Comparison of ENCODE assay signal across 19 mouse cellular contexts in genomic region chr6:86505671-86506070, GRCm38 (mm10). TPM values are rescaled to one million over a fixed set of nuclear protein-coding genes. Genes with fewer than 3 reads are reported as not detected.
A peak's percentile ranks its signal among the peaks of the same experiment; 100 is the strongest.
DNase-seq lines count a peak whose midpoint lies in the region; ATAC-seq and TF ChIP-seq lines count a peak whose summit lies in the region.
"Had no signal": no experiment of that assay in that cellular context is flagged by ENCODE, and none has a peak within 500 bp of the region (broad histone marks: within the 10 kb centered on the region; RNA-seq: fewer than 3 reads in every experiment).

No protein-coding gene starts in this region.

- TF ChIP-seq POLR2A in lung, adult 2 months (IDR thresholded peaks at IDR 0.05; ENCODE audit: borderline replicate concordance, extremely low read depth, low read depth, low read length): no peak

- ATAC-seq in liver, postnatal 0 days: no peak
- no peak for ATAC-seq in liver, embryonic 12.5 days
- ATAC-seq: activated CD4-positive, CD25-positive, alpha-beta regulatory T cell, adult 4 months; hindbrain, embryonic 16.5 days; intestine, embryonic 16.5 days; midbrain, embryonic 15.5 days had no signal

- H3K27me3 ChIP-seq in liver, postnatal 0 days (ENCODE audit: insufficient read depth, low read length): no peaks in the 10 kb centered on the region
- H3K27me3 ChIP-seq in liver, embryonic 12.5 days (replicated peaks): no peaks in the 10 kb centered on the region; the same call in 1 of the 2 replicates
- H3K27me3 ChIP-seq: forebrain, embryonic 12.5 days; midbrain, embryonic 15.5 days; neural tube, embryonic 15.5 days had no signal

- H3K4me3 ChIP-seq in liver, postnatal 0 days (ENCODE audit: low read depth, low read length): no peak overlapping the region
- no peak overlapping the region for H3K4me3 ChIP-seq in liver, embryonic 12.5 days
- no peak overlapping the region for H3K4me3 ChIP-seq in lung, adult 2 months (replicated peaks; ENCODE audit: extremely low read depth, low read depth, low read length)
- H3K4me3 ChIP-seq: forebrain, embryonic 12.5 days; midbrain, embryonic 15.5 days; neural tube, embryonic 15.5 days had no signal

- peak overlapping the region; percentile 30; the same call in 1 of the 2 replicates for H3K9ac ChIP-seq in liver, postnatal 0 days (replicated peaks)
- H3K9ac ChIP-seq in liver, embryonic 12.5 days: no peak overlapping the region
- H3K9ac ChIP-seq: forebrain, embryonic 12.5 days; lung, embryonic 14.5 days; midbrain, embryonic 15.5 days; neural tube, embryonic 15.5 days had no signal

- peaks cover 15% of the 10 kb centered on the region for H3K4me1 ChIP-seq in liver, postnatal 0 days (ENCODE audit: insufficient read depth)
- H3K4me1 ChIP-seq in liver, embryonic 12.5 days: peaks cover 25% of the 10 kb centered on the region
- H3K4me1 ChIP-seq in lung, adult 2 months (ENCODE audit: control insufficient read depth, insufficient read depth, low read length): no peaks in the 10 kb centered on the region
- H3K4me1 ChIP-seq: forebrain, embryonic 12.5 days; midbrain, embryonic 15.5 days; neural tube, embryonic 15.5 days had no signal

- H3K9me3 ChIP-seq in liver, postnatal 0 days (ENCODE audit: low read length): no peaks in the 10 kb centered on the region
- no peaks in the 10 kb centered on the region for H3K9me3 ChIP-seq in liver, embryonic 12.5 days (replicated peaks)
- H3K9me3 ChIP-seq: forebrain, embryonic 12.5 days; midbrain, embryonic 15.5 days; neural tube, embryonic 15.5 days had no signal

- no peak overlapping the region for H3K4me2 ChIP-seq in liver, postnatal 0 days (ENCODE audit: low read depth, low read length)
- H3K4me2 ChIP-seq in liver, embryonic 12.5 days: no peak overlapping the region
- H3K4me2 ChIP-seq: forebrain, embryonic 12.5 days; lung, embryonic 14.5 days; midbrain, embryonic 15.5 days; neural tube, embryonic 15.5 days had no signal

- no peak for TF ChIP-seq CTCF in liver, postnatal 0 days (IDR thresholded peaks at IDR 0.05; ENCODE audit: low read depth)
- TF ChIP-seq CTCF in lung, adult 2 months (IDR thresholded peaks at IDR 0.05; ENCODE audit: insufficient read depth, low read length): no peak

- DNase-seq in cerebellum, adult 18-20 months: peak; percentile 18 to 28
- DNase-seq in cerebellum, adult 9-11 months: no peak
- no peak for DNase-seq in liver, postnatal 0 days
- DNase-seq in lung, adult 2 months: peak; percentile 27
- peak; percentile 62 for DNase-seq in testis, postnatal 14 days (ENCODE audit: low spot score)
- no peak for DNase-seq in thymus, adult 18-20 months
- no peak for DNase-seq in right cerebral cortex, adult 18-20 months
- DNase-seq: cerebellum, postnatal 36 days; heart, postnatal 36 days; liver; lung, embryonic 14.5 days; right cerebral cortex, postnatal 25 days had no signal

- no peak for TF ChIP-seq EP300 in liver, postnatal 0 days (IDR thresholded peaks at IDR 0.05; ENCODE audit: low read depth)

- H3K27ac ChIP-seq in liver, postnatal 0 days (ENCODE audit: low read depth): no peak overlapping the region
- H3K27ac ChIP-seq in liver, embryonic 12.5 days: no peak overlapping the region
- H3K27ac ChIP-seq: forebrain, embryonic 12.5 days; midbrain, embryonic 15.5 days; neural tube, embryonic 15.5 days had no signal

- 57% methylated on average over 7 of the region's 7 CpGs for WGBS in liver, postnatal 0 days (ENCODE audit: insufficient replicate concordance)
- WGBS in liver, embryonic 12.5 days (ENCODE audit: insufficient replicate concordance): 66% methylated on average over 7 of the region's 7 CpGs
- WGBS in lung, adult 2 months: 47% methylated on average over 7 of the region's 7 CpGs

- no peaks in the 10 kb centered on the region for H3K36me3 ChIP-seq in liver, postnatal 0 days (replicated peaks; ENCODE audit: insufficient read depth, low read length)
- H3K36me3 ChIP-seq in liver, embryonic 12.5 days: no peaks in the 10 kb centered on the region
- H3K36me3 ChIP-seq: forebrain, embryonic 12.5 days; midbrain, embryonic 15.5 days; neural tube, embryonic 15.5 days had no signal

RNA-seq across cellular contexts. Expression of gene Pcbp1, which starts 20.4 kb away (rescaled TPM):
- polyA plus RNA-seq in liver, postnatal 0 days (2015; fragmentation: Nextera tagmentation; extraction: Ambion mirVana): 206 and 208 TPM in 2 replicates
- polyA plus RNA-seq in liver, embryonic 12.5 days (2016; fragmentation: Nextera tagmentation; extraction: Ambion mirVana): 465 and 466 TPM in 2 replicates
- 161 TPM in 2 replicates for polyA plus RNA-seq in lung, adult 2 months (2012; rRNA removed)

Comparison
In these comparisons a context has a peak if more than half of its experiments do, and no peak if none do; other contexts are left out.
1. DNase-seq: peak in cerebellum, adult 18-20 months (2 of 2), lung, adult 2 months (single experiment) and testis, postnatal 14 days (single experiment); none in cerebellum, adult 9-11 months (single experiment), liver, postnatal 0 days (single experiment), thymus, adult 18-20 months (0 of 2) and right cerebral cortex, adult 18-20 months (single experiment).